Mouse (Mus musculus): Measurements from ENCODE around the gene Ccdc141. TPM values are rescaled to one million over a fixed set of nuclear protein-coding genes. Genes with fewer than 3 reads are reported as not detected.

Ccdc141 gene
- polyA plus RNA-seq, 1 experiment, result 0.41 TPM

DNA sequence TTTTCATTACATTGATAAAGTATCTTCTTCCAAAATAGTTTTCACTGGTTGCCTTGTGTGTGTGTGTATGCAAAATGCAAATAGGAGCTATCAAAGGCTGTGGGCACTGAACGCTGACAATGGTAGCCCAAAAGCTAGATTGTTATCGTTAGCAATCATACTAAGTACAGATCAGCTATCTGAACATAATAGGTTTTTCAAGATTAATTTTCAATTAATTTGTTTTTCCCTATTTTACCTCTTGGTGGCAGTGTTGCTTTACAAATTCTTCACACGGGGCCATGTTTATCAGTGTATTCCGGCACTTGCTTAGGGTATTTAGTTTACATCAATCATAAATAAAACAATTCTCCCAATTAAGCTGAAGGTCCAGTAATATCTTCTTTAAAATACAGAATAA is 199.8 kb downstream of the Ccdc141 start:
- 6% methylated on average over 4 of the region's 4 CpGs for WGBS
- Histone ChIP-seq H3K27me3 (ENCODE audit: control insufficient read depth, insufficient read depth, low read length) (no peaks in the 10 kb centered on the region), H3K36me3 (ENCODE audit: control insufficient read depth, insufficient read depth, low read length) (no peaks in the 10 kb centered on the region), H3K27ac (ENCODE audit: insufficient read depth, low read depth, low read length) (no peak overlapping the region), H3K4me1 (ENCODE audit: control insufficient read depth, insufficient read depth, insufficient read length, low read length) (no peaks in the 10 kb centered on the region), H3K4me3 (ENCODE audit: low read depth, low read length) (no peak overlapping the region)
- no peak for TF ChIP-seq POLR2A (IDR thresholded peaks at IDR 0.05; ENCODE audit: low read depth, low read length)
- TF ChIP-seq CTCF (IDR thresholded peaks at IDR 0.05; ENCODE audit: extremely low read depth, insufficient read length, insufficient replicate concordance, low read depth, low read length), result no peak

DNA sequence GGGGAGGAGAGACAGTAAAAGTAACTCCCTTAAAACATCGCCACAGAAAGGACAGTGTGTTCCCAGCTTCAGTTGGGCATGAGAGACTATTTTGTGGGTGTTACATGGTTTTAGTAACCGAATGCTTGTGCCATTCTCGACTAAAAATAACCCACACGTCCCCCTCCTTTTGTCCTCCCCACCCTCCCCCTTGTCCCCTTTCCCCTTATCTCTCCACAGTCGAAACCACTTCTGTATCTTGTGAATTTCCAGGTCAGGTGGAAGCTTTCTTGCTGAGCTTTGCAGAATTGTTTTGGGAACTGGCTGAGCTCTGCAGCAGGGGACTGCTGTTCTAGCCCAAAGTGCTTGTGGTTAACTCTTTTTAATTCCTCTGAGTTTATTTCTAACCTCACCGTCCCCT is 200.2 kb downstream of the Ccdc141 start:
- WGBS, result 46% methylated on average over 6 of the region's 6 CpGs
- no peaks in the 10 kb centered on the region for H3K27me3 ChIP-seq (ENCODE audit: control insufficient read depth, insufficient read depth, low read length)
- TF ChIP-seq CTCF (IDR thresholded peaks at IDR 0.05; ENCODE audit: extremely low read depth, insufficient read length, insufficient replicate concordance, low read depth, low read length), result no peak
- TF ChIP-seq POLR2A (IDR thresholded peaks at IDR 0.05; ENCODE audit: low read depth, low read length), result no peak
- H3K4me1 ChIP-seq (ENCODE audit: control insufficient read depth, insufficient read depth, insufficient read length, low read length), result no peaks in the 10 kb centered on the region
- H3K27ac ChIP-seq (ENCODE audit: insufficient read depth, low read depth, low read length), result no peak overlapping the region
- no peaks in the 10 kb centered on the region for H3K36me3 ChIP-seq (ENCODE audit: control insufficient read depth, insufficient read depth, low read length)
- no peak overlapping the region for H3K4me3 ChIP-seq (ENCODE audit: low read depth, low read length)

DNA sequence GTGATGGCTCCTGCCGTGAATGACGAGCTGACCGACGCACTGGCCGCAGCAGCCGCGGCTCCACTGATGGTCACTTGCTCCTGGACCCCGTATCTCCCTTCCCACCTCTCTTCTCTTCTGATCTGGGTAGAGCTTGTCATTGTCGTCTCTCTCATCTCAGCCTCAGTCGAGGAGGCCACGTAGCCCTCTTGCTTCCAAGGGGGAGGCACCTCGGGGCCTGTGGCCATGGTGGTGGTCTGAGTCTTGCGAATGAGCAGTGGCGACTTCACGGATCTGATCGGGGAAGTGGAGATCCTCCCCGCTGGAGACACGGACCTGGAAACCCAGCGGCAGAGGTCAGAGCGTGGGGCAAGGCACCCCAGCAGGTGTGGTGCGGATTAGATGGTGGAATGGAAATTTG is 200.8 kb downstream of the Ccdc141 start:
- no peaks in the 10 kb centered on the region for H3K36me3 ChIP-seq (ENCODE audit: control insufficient read depth, insufficient read depth, low read length)
- H3K4me1 ChIP-seq (ENCODE audit: control insufficient read depth, insufficient read depth, insufficient read length, low read length), result no peaks in the 10 kb centered on the region
- H3K27ac ChIP-seq (ENCODE audit: insufficient read depth, low read depth, low read length), result no peak overlapping the region
- no peak for TF ChIP-seq CTCF (IDR thresholded peaks at IDR 0.05; ENCODE audit: extremely low read depth, insufficient read length, insufficient replicate concordance, low read depth, low read length)
- 76% methylated on average over 21 of the region's 21 CpGs for WGBS
- H3K4me3 ChIP-seq (ENCODE audit: low read depth, low read length), result no peak overlapping the region
- H3K27me3 ChIP-seq (ENCODE audit: control insufficient read depth, insufficient read depth, low read length), result no peaks in the 10 kb centered on the region

DNA sequence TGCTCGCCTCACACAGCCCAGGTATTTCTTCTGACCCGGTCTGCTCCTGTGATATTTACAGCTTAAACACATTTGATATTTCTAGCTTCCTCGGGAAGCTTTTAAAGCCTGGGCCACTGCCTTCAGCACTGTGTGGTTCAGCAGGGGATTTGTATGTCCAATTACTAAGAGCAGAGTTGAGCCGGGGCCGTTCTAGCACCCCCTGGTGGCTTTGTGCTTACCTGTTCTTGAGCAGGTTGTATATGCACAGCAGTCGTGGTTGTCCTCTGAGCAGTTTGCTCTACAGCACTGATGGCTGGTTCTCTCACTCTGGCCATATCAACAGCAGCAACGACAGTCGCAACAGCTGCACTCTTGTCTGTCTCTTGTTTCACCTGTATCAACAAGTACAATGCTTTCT is 201.5 kb downstream of the Ccdc141 start:
- 16% methylated on average over 8 of the region's 8 CpGs for WGBS
- TF ChIP-seq CTCF (IDR thresholded peaks at IDR 0.05; ENCODE audit: extremely low read depth, insufficient read length, insufficient replicate concordance, low read depth, low read length), result peak; percentile 75; the same call in 1 of the 2 replicates
- no peak for TF ChIP-seq POLR2A (IDR thresholded peaks at IDR 0.05; ENCODE audit: low read depth, low read length)

DNA sequence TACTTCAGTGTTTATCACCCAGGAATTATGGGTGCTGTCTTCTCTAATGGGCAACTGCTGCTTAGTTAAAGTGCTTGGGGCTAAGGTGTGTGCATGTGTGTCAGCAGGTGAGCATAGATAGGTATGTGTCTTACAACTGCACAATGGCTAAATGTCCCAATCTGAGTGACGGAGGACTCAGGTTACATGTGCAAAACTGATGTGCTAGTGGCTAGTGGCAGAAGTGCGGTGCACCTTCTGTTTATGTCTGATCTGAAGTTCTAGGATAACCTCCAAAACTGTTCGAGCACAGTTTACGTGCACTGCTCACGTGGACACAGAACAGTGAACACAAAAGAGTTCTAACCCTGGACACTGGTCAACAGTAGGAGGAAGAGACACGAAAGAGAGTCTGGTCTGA is 203.9 kb downstream of the Ccdc141 start:
- no peaks in the 10 kb centered on the region for H3K36me3 ChIP-seq (ENCODE audit: control insufficient read depth, insufficient read depth, low read length)
- no peak overlapping the region for H3K4me3 ChIP-seq (ENCODE audit: low read depth, low read length)
- H3K27me3 ChIP-seq (ENCODE audit: control insufficient read depth, insufficient read depth, low read length), result no peaks in the 10 kb centered on the region

More for the DNA sequence above, 201.5 kb downstream of the Ccdc141 start:
- no peaks in the 10 kb centered on the region for H3K36me3 ChIP-seq (ENCODE audit: control insufficient read depth, insufficient read depth, low read length)
- no peak overlapping the region for H3K4me3 ChIP-seq (ENCODE audit: low read depth, low read length)
- H3K27ac ChIP-seq (ENCODE audit: insufficient read depth, low read depth, low read length), result no peak overlapping the region
- no peaks in the 10 kb centered on the region for H3K4me1 ChIP-seq (ENCODE audit: control insufficient read depth, insufficient read depth, insufficient read length, low read length)
- no peaks in the 10 kb centered on the region for H3K27me3 ChIP-seq (ENCODE audit: control insufficient read depth, insufficient read depth, low read length)

DNA sequence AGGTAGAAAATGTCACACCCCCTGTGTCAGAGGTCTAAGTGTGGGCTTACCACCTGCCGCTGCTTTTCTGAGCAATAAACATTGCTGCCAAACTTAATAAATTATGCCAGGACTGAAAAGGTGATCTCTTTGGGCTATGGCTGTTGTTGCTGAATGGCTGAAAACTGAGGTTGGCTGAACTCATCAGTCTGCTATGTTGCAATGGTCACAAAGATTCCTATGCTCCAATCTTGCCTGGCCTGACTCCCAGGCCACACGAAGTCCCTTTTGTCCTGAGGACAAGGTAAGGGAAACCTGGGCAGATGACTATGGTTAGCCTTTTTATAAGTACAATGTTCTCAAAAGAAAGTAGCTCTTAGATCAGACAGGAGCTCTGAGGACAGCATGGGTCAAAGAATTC is 204.4 kb downstream of the Ccdc141 start:
- Histone ChIP-seq H3K27me3 (ENCODE audit: control insufficient read depth, insufficient read depth, low read length) (no peaks in the 10 kb centered on the region), H3K4me3 (ENCODE audit: low read depth, low read length) (no peak overlapping the region), H3K4me1 (ENCODE audit: control insufficient read depth, insufficient read depth, insufficient read length, low read length) (no peaks in the 10 kb centered on the region), H3K36me3 (ENCODE audit: control insufficient read depth, insufficient read depth, low read length) (no peaks in the 10 kb centered on the region), H3K27ac (ENCODE audit: insufficient read depth, low read depth, low read length) (no peak overlapping the region)
- WGBS, result 59% methylated on average over 2 of the region's 2 CpGs
- no peak for TF ChIP-seq POLR2A (IDR thresholded peaks at IDR 0.05; ENCODE audit: low read depth, low read length)
- TF ChIP-seq CTCF (IDR thresholded peaks at IDR 0.05; ENCODE audit: extremely low read depth, insufficient read length, insufficient replicate concordance, low read depth, low read length), result no peak

More for the DNA sequence above, 203.9 kb downstream of the Ccdc141 start:
- H3K4me1 ChIP-seq (ENCODE audit: control insufficient read depth, insufficient read depth, insufficient read length, low read length), result no peaks in the 10 kb centered on the region
- TF ChIP-seq POLR2A (IDR thresholded peaks at IDR 0.05; ENCODE audit: low read depth, low read length) (no peak), CTCF (IDR thresholded peaks at IDR 0.05; ENCODE audit: extremely low read depth, insufficient read length, insufficient replicate concordance, low read depth, low read length) (no peak)
- 82% methylated on average over 6 of the region's 6 CpGs for WGBS
- no peak overlapping the region for H3K27ac ChIP-seq (ENCODE audit: insufficient read depth, low read depth, low read length)

DNA sequence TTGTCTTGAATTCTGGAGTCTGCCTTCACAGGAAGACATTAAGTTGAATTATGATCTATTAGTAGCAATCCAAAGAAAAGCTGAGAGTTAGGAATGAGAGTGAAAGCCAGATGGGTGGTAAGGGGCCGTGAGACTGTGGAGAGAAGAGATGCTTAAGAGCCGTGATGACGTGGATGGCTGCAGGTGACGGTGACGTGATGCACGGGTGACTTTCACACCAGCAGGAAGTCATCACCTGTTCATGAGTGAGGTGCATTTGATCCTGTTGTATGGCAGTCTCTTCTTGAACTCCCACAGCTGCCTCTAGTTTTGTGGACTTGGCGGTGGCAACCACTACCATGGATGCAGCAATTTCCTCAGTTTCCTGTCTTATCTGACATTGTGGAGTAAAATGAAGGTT is 204.9 kb downstream of the Ccdc141 start:
- no peaks in the 10 kb centered on the region for H3K27me3 ChIP-seq (ENCODE audit: control insufficient read depth, insufficient read depth, low read length)
- H3K4me1 ChIP-seq (ENCODE audit: control insufficient read depth, insufficient read depth, insufficient read length, low read length), result no peaks in the 10 kb centered on the region
- no peak overlapping the region for H3K27ac ChIP-seq (ENCODE audit: insufficient read depth, low read depth, low read length)
- H3K4me3 ChIP-seq (ENCODE audit: low read depth, low read length), result no peak overlapping the region
- H3K36me3 ChIP-seq (ENCODE audit: control insufficient read depth, insufficient read depth, low read length), result no peaks in the 10 kb centered on the region
- WGBS, result 91% methylated on average over 7 of the region's 7 CpGs
- TF ChIP-seq POLR2A (IDR thresholded peaks at IDR 0.05; ENCODE audit: low read depth, low read length) (no peak), CTCF (IDR thresholded peaks at IDR 0.05; ENCODE audit: extremely low read depth, insufficient read length, insufficient replicate concordance, low read depth, low read length) (no peak)

DNA sequence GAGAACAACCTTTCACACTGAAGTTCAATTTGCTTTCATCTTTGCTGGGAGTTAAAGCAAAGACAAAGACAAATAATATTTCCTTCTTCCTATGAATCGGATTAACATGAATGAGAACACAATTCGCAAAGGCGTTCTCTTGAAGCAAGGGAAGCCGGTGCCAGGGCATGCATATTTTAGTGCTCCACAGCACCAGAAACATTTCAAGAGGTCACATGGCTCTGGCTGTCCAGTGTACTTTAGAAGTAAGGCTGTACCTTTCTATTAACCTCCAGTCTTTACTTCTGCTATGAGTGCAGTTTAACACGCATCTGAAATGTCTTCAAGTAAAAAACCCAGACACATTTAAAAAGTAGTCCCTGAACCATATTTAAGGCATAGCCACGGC is 208.4 kb downstream of the Ccdc141 start:
- WGBS, result 56% methylated on average over 6 of the region's 6 CpGs
- TF ChIP-seq CTCF (IDR thresholded peaks at IDR 0.05; ENCODE audit: extremely low read depth, insufficient read length, insufficient replicate concordance, low read depth, low read length) (no peak), POLR2A (IDR thresholded peaks at IDR 0.05; ENCODE audit: low read depth, low read length) (no peak)
- H3K27me3 ChIP-seq (ENCODE audit: control insufficient read depth, insufficient read depth, low read length), result no peaks in the 10 kb centered on the region
- no peak overlapping the region for H3K4me3 ChIP-seq (ENCODE audit: low read depth, low read length)
- no peak overlapping the region for H3K27ac ChIP-seq (ENCODE audit: insufficient read depth, low read depth, low read length)
- no peaks in the 10 kb centered on the region for H3K36me3 ChIP-seq (ENCODE audit: control insufficient read depth, insufficient read depth, low read length)
- H3K4me1 ChIP-seq (ENCODE audit: control insufficient read depth, insufficient read depth, insufficient read length, low read length), result no peaks in the 10 kb centered on the region
